Mouse (Mus musculus) right cerebral cortex, adult 2 months (tissue): ENCODE data around the gene Rhox7b.
"Not testable (repeated sequence)": the region's sequence is repeated elsewhere in the genome, so short reads cannot be mapped to it uniquely, and the experiment has no call there.

Source experiments
- DNase-seq, 2 experiments: peaks; one replicate each; pipeline ENCODE4 v3.0.0; 2021 to 2022; ENCODE audit warnings: low spot score in 2 of 2

The Rhox7b gene

GRCm38 (mm10) chrX:37897132-37897531 lies at the start of gene Rhox7b:
TSS of gene Rhox7b (minus strand) at chrX:37897232.
- DNase-seq = not testable (repeated sequence)

GRCm38 (mm10) chrX:37916311-37916710 lies 19.3 kb upstream of the Rhox7b start:
- no peak for DNase-seq

- DNase-seq = no peak
These were observed 11.5 kb upstream of the Rhox7b start for GRCm38 (mm10) chrX:37908581-37908980.

- DNase-seq = peak in 1 of 2 experiments; percentile 1
These were observed 6.7 kb upstream of the Rhox7b start for GRCm38 (mm10) chrX:37903727-37904126.

- DNase-seq = not testable (repeated sequence)
These were observed 4.6 kb upstream of the Rhox7b start, which contains the start of gene Rhox9 for GRCm38 (mm10) chrX:37901670-37902069. TSS of gene Rhox9 (minus strand) at chrX:37901770.

GRCm38 (mm10) chrX:37878844-37879243 lies 18.2 kb downstream of the Rhox7b start, which contains the start of gene Rhox8:
TSS of gene Rhox8 (minus strand) at chrX:37878944.
- DNase-seq = no peak

- no peak for DNase-seq
These were observed 25.4 kb downstream of the Rhox7b start for GRCm38 (mm10) chrX:37871641-37872040.
